Mouse (Mus musculus): Measurements from ENCODE around the gene Ccdc80.

DNA sequence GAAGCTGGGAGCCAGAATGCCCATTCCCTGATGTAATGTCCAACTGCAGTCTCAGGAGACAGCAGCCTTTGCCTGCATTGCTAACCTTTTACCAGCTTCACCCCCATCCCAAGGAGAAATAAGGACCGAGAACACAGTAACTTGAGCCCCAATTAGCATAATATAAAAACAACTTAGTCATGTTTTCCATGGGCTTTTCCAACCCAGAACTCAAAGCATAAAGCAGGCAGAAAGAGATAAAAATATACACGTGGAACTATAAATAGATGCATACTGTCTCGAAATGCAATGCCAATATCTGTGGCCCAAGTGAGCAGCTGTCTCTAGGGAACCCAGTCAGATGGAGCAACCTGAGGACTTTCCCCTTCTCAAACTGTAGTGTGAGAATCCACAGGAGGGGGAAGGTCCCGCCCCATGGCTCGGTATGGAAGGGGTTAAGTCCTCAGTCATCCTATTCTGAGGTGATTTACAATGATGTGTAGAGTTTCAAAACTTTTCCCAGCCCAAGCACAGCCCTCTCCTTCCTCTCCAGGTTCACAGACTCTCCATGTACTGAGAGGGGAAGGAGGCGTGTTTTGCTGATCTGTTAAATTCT lies at the start of gene Ccdc80:
- TF ChIP-seq CTCF (IDR thresholded peaks at IDR 0.05; ENCODE audit: borderline replicate concordance, insufficient read depth, low read depth, low read length) = no peak
- no peak for TF ChIP-seq POLR2A (IDR thresholded peaks at IDR 0.05; ENCODE audit: borderline replicate concordance, insufficient read depth, low read length)

Measured in cerebellum, adult 2 months (tissue).